Mouse (Mus musculus): Measurements from ENCODE around the gene Zbtb34.

GRCm38 (mm10) chr2:33459660-33460059, 28.5 kb upstream of the Zbtb34 start:
- TF ChIP-seq CTCF (IDR thresholded peaks at IDR 0.05), result no peak
- TF ChIP-seq EP300 (IDR thresholded peaks at IDR 0.05), result no peak
